Mouse (Mus musculus): ENCODE results near the gene Gm6657. TPM values are rescaled to one million over a fixed set of nuclear protein-coding genes. Genes with fewer than 3 reads are reported as not detected.

The Gm6657 gene
- polyA plus RNA-seq, 1 experiment, result not detected

DNA sequence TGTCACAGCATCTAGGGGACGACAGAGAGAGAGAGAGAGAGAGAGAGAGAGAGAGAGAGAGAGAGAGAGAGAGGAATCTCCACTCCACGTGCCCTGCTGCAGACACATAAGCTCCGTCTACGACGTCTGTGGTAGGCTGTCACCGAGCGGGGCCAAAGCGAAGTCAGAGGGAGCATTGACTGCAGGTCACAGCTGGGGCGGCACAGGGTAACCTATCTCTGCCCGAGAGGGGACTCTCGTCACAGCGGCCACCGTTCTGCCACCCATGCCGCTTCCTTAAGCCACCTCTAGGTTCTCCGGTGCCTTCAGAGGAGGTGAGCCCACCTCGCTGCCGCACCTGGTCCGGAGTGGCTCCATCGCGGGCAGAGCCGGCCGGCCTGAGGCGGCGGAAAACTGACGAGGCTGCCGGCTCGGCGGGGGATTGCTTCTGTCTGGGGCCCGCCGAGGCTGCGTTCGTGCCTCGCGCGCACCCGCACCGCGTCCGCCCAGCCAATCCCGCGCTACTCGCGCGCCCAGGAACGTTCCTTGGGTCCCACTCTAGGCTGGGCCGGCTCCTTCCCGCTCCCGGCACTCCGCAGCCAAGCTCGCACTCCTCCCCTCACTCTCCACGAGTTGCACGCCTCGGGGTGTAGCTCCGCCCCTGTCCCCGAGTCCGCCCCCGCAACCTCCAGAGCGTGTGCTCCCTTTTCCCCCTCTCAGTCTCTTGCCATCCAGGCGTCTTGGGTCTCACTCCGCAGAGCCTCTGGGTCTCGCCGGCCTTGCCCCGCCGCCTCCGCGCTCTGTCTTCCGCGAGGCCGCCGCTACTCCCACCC is 31.9 kb downstream of the Gm6657 start, which contains the start of gene Gphn:
Gphn (plus strand) TSS at position 673 of the 812 bp plus-strand sequence.
- Histone ChIP-seq H3K36me3 (ENCODE audit: control insufficient read depth, insufficient read depth, low read length) (no peaks in the 10 kb centered on the region), H3K27me3 (replicated peaks; ENCODE audit: control insufficient read depth, insufficient read depth, low read length) (no peaks in the 10 kb centered on the region), H3K27ac (ENCODE audit: insufficient read depth, low read depth, low read length) (peak within 1 kb of the TSS; percentile 95), H3K4me1 (ENCODE audit: control insufficient read depth, insufficient read depth, low read length) (peaks cover 3% of the 10 kb centered on the region; the same call in 1 of the 2 replicates), H3K4me3 (ENCODE audit: insufficient read depth, low read depth, low read length) (peak within 1 kb of the TSS; percentile 93)
- DNase-seq, result peak; percentile 95
- under 1% methylated on average over 70 of the region's 70 CpGs for WGBS
- TF ChIP-seq CTCF (conservative IDR thresholded peaks at IDR 0.05; ENCODE audit: insufficient read depth, insufficient read length, low read depth, low read length) (no peak), POLR2A (IDR thresholded peaks at IDR 0.05; ENCODE audit: low read depth, low read length) (peak; percentile 82)

DNA sequence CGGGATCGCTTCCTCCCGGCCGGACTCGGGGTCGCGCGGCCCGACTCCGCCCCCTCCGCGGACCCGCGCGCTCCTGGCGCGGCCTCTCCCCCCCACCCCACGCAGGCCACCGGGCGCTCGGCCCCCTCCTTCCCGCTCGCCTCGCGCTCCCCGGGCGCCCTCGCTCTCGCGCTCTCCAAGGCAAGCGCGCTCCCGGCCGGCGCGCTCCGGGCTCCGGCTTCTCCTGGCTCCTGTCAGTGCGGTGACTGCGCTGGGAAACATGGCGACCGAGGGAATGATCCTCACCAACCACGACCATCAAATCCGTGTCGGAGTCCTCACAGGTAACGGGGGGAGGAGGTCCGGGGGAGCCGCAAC is 32.5 kb downstream of the Gm6657 start:
- H3K4me3 ChIP-seq (ENCODE audit: insufficient read depth, low read depth, low read length), result peak overlapping the region; percentile 93
- peak; percentile 90 for DNase-seq
- TF ChIP-seq CTCF (conservative IDR thresholded peaks at IDR 0.05; ENCODE audit: insufficient read depth, insufficient read length, low read depth, low read length), result no peak
- TF ChIP-seq POLR2A (IDR thresholded peaks at IDR 0.05; ENCODE audit: low read depth, low read length), result no peak
- no peaks in the 10 kb centered on the region for H3K27me3 ChIP-seq (replicated peaks; ENCODE audit: control insufficient read depth, insufficient read depth, low read length)
- H3K27ac ChIP-seq (ENCODE audit: insufficient read depth, low read depth, low read length), result peak overlapping the region; percentile 95
- H3K36me3 ChIP-seq (ENCODE audit: control insufficient read depth, insufficient read depth, low read length), result no peaks in the 10 kb centered on the region
- H3K4me1 ChIP-seq (ENCODE audit: control insufficient read depth, insufficient read depth, low read length), result peaks cover 3% of the 10 kb centered on the region; the same call in 1 of the 2 replicates
- 1% methylated on average over 48 of the region's 48 CpGs for WGBS

DNA sequence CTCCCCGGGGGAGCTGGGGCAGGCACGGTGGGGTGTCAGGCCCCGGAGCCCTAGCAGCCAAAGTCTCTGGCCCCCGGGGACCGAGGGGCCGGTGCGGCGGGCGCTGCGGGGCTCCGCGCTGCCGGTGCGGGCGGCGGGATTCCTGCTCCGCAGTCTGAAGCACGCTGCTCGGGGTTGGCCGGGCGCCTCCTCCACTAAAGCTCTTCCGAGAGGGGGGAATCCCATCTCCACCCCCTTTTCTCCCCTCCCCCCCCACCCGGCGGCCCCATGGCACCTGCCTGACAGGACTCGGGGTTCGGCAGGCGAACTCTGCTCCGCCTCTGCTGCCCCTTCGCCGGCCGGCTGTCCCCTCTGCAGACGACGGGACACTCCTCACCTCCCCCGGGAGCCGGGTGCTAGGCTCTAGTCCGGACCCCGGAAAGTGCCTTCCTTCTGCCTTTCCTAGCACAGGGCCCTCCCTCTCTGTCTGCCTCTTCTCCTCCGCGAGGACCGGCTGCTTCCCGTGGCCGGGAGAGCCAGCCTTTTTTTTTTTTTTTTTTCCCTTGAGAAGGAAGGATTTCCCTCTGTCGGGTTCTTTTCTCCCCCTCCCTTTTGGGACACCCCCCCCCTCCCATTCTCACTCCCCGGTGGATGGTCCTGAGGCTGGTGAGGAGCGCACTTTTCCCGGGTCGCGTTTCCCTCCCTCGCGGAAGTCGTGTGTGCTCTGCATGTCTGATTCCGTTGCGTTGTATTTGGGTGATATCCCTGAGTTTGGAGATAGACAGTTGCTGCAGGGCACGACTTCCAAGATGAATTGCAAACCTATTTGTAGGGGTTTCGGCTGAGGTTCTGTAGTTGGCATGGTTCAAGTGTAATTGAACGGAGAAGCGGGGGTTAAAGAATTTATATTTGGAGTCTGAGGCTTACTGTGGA is 33.2 kb downstream of the Gm6657 start:
- H3K27ac ChIP-seq (ENCODE audit: insufficient read depth, low read depth, low read length), result peak overlapping the region; percentile 85
- peak; percentile 58 for DNase-seq
- H3K27me3 ChIP-seq (replicated peaks; ENCODE audit: control insufficient read depth, insufficient read depth, low read length), result no peaks in the 10 kb centered on the region
- TF ChIP-seq POLR2A (IDR thresholded peaks at IDR 0.05; ENCODE audit: low read depth, low read length) (no peak), CTCF (conservative IDR thresholded peaks at IDR 0.05; ENCODE audit: insufficient read depth, insufficient read length, low read depth, low read length) (no peak)
- peak overlapping the region; percentile 93 for H3K4me3 ChIP-seq (ENCODE audit: insufficient read depth, low read depth, low read length)
- peaks cover 3% of the 10 kb centered on the region; the same call in 1 of the 2 replicates for H3K4me1 ChIP-seq (ENCODE audit: control insufficient read depth, insufficient read depth, low read length)
- WGBS, result under 1% methylated on average over 56 of the region's 57 CpGs
- H3K36me3 ChIP-seq (ENCODE audit: control insufficient read depth, insufficient read depth, low read length), result no peaks in the 10 kb centered on the region

DNA sequence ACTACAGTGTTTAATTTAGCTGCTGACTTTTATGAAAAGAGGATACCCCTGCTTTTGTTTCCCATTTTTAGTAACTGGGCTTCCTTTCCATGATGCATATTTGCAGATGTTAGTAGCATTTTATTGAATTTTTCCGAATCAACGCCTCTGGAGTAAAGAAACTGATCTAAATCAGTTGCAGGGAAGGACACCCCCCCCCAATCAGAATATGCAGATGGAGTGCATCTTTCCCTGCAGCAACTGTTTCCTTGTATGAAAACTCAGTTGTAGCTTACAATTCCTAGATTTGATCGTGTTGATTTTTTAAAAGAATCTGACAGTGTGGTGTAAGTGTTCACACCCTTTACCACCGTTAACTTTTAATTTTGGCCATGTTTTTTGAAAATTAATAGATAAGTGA is 34.1 kb downstream of the Gm6657 start:
- H3K4me3 ChIP-seq (ENCODE audit: insufficient read depth, low read depth, low read length), result no peak overlapping the region
- peaks cover 3% of the 10 kb centered on the region; the same call in 1 of the 2 replicates for H3K4me1 ChIP-seq (ENCODE audit: control insufficient read depth, insufficient read depth, low read length)
- WGBS, result 46% methylated on average over 4 of the region's 4 CpGs
- H3K27ac ChIP-seq (ENCODE audit: insufficient read depth, low read depth, low read length), result no peak overlapping the region
- H3K27me3 ChIP-seq (replicated peaks; ENCODE audit: control insufficient read depth, insufficient read depth, low read length), result no peaks in the 10 kb centered on the region
- TF ChIP-seq CTCF (conservative IDR thresholded peaks at IDR 0.05; ENCODE audit: insufficient read depth, insufficient read length, low read depth, low read length), result no peak
- no peak for TF ChIP-seq POLR2A (IDR thresholded peaks at IDR 0.05; ENCODE audit: low read depth, low read length)
- no peak for DNase-seq
- H3K36me3 ChIP-seq (ENCODE audit: control insufficient read depth, insufficient read depth, low read length), result no peaks in the 10 kb centered on the region

DNA sequence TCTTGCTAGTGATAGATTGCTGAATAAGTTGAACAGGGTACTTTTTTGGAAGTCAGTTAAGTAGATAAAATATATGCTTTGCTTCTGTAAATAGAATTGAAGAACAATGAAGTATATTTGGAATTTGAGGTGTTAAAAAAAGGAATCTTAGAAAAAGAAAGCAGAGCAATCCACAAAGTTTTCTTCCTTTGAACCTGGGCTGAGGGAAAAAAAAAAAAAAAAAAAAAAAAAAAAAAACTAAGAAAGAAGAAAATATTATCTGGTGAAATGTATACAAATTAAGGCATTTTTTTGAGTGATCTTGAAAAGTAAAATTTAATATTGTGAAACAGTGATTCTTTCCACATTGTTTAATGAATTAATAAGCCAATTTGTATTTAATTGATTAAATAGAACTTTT is 38.5 kb downstream of the Gm6657 start:
- Histone ChIP-seq H3K27ac (ENCODE audit: insufficient read depth, low read depth, low read length) (no peak overlapping the region), H3K4me3 (ENCODE audit: insufficient read depth, low read depth, low read length) (no peak overlapping the region), H3K27me3 (replicated peaks; ENCODE audit: control insufficient read depth, insufficient read depth, low read length) (no peaks in the 10 kb centered on the region), H3K4me1 (ENCODE audit: control insufficient read depth, insufficient read depth, low read length) (peaks cover 3% of the 10 kb centered on the region; the same call in 1 of the 2 replicates), H3K36me3 (ENCODE audit: control insufficient read depth, insufficient read depth, low read length) (no peaks in the 10 kb centered on the region)
- no peak for TF ChIP-seq POLR2A (IDR thresholded peaks at IDR 0.05; ENCODE audit: low read depth, low read length)
- no peak for TF ChIP-seq CTCF (conservative IDR thresholded peaks at IDR 0.05; ENCODE audit: insufficient read depth, insufficient read length, low read depth, low read length)
- no peak for DNase-seq

DNA sequence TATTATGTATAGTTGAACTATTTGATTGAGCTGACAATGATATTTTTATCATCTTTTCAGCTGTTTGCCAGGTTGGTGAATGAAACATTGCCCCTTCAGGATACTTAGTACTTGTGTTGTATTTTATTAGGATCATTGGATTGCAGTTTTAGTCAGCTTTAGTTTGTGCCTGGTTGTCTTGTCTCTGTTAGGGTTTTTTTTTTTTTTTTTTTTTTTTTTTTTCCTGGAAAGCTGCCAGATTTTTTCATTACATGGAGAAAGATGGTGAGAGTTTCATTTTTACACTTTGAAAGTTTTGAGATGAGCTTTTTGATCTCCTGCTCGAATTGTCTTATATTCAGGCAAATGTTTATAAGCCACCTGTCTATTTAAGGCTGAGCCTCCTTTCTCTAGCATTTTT is 54.3 kb downstream of the Gm6657 start:
- TF ChIP-seq CTCF (conservative IDR thresholded peaks at IDR 0.05; ENCODE audit: insufficient read depth, insufficient read length, low read depth, low read length) (no peak), POLR2A (IDR thresholded peaks at IDR 0.05; ENCODE audit: low read depth, low read length) (no peak)
- Histone ChIP-seq H3K36me3 (ENCODE audit: control insufficient read depth, insufficient read depth, low read length) (no peaks in the 10 kb centered on the region), H3K27ac (ENCODE audit: insufficient read depth, low read depth, low read length) (no peak overlapping the region), H3K27me3 (replicated peaks; ENCODE audit: control insufficient read depth, insufficient read depth, low read length) (no peaks in the 10 kb centered on the region), H3K4me3 (ENCODE audit: insufficient read depth, low read depth, low read length) (no peak overlapping the region), H3K4me1 (ENCODE audit: control insufficient read depth, insufficient read depth, low read length) (0 out of 2 replicates have a peak, but pooled peaks cover 3% of the 10 kb centered on the region)
- DNase-seq, result no peak
- 47% methylated on average over 1 of the region's 1 CpGs for WGBS

DNA sequence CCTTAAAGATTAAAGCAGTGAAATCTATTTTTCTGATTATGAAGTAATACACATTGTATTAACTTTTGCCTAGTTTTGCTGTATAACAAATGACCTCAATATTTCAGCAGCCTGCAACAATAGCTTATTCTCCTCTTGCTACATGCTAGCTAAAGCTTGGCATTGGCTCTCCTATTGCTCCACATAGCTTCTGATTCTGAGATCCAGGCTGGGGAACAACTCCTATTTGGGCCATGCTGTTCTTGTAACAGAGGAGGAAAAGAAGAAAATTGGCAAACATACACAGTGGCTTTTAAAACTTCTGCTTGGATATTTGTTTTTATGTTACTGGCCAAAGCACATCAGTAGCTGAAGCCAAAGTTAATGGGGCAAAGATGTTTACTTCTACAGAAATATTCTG is 55.1 kb downstream of the Gm6657 start:
- H3K4me1 ChIP-seq (ENCODE audit: control insufficient read depth, insufficient read depth, low read length), result 0 out of 2 replicates have a peak, but pooled peaks cover 3% of the 10 kb centered on the region
- H3K27me3 ChIP-seq (replicated peaks; ENCODE audit: control insufficient read depth, insufficient read depth, low read length), result no peaks in the 10 kb centered on the region
- no peak for DNase-seq
- H3K27ac ChIP-seq (ENCODE audit: insufficient read depth, low read depth, low read length), result no peak overlapping the region
- no peaks in the 10 kb centered on the region for H3K36me3 ChIP-seq (ENCODE audit: control insufficient read depth, insufficient read depth, low read length)
- TF ChIP-seq CTCF (conservative IDR thresholded peaks at IDR 0.05; ENCODE audit: insufficient read depth, insufficient read length, low read depth, low read length) (no peak), POLR2A (IDR thresholded peaks at IDR 0.05; ENCODE audit: low read depth, low read length) (no peak)
- H3K4me3 ChIP-seq (ENCODE audit: insufficient read depth, low read depth, low read length), result no peak overlapping the region

Other genes with a start within 250 kb of the Gm6657 start
- gene Gphn, start 32.1 kb downstream of the Gm6657 start, polyA plus RNA-seq (2012; rRNA removed), result 30.0 and 33.6 TPM in 2 replicates

Data from kidney, adult 2 months (tissue).